Mouse (Mus musculus) lung, postnatal 14 days (tissue): ENCODE results near the gene Phykpl.
"Not testable (repeated sequence)": the region's sequence is repeated elsewhere in the genome, so short reads cannot be mapped to it uniquely, and the experiment has no call there.

Experiments used
- DNase-seq: peaks from one replicate; pipeline ENCODE4 v3.0.0; 2021

Gene Phykpl

GRCm38 (mm10) chr11:51619409-51620060, 35.0 kb downstream of the Phykpl start, which contains the start of gene Nhp2:
Gene Nhp2, plus strand, starts transcription at chr11:51619735.
- peak; percentile 97 for DNase-seq

DNA sequence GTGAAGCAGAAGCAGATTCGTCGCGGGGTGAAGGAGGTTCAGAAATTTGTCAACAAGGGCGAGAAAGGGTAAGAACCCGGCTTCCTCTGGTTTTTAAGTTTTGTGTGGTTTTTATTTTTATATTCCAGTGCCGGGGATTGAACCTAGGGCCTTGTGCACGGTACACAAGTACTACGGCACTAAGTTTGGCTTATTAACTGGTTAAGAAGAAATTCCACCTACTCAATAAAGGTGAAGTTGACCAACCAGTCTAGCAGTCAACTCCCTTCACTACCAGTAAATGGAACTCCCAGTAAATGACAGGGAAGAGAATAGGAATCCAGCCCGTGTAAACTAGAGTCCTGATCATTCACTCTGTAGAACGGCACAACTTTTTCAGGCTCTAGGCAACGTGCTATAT, 35.5 kb downstream of the Phykpl start:
- no peak for DNase-seq

GRCm38 (mm10) chr11:51621776-51622175, 37.2 kb downstream of the Phykpl start:
- DNase-seq: no peak

DNA sequence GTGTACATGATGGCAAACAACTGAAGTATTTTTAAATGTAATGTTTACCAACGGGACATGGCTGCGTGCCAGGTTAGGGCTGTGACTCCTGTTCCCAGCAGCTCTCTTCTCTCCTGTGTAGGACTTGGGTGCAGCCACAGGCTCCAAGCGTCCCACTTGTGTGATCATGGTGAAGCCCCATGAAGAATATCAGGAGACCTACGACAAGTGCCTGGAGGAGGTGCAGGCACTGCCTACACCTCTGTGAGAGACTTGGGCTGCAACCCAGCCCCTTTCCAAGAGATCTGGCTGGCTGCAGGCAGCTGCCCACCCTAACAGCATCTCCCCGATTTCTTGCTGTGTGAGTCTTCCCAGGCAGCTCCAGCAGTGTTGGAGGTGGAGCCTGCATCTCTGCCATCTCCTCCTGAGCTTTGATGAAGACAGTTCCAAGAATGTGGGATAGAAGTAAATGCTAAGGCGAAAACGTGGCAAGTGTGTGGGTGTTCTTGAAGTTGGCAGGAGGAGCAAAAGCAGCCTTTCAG, 38.5 kb downstream of the Phykpl start:
- peak; percentile 39 for DNase-seq

- no peak for DNase-seq
Measured at GRCm38 (mm10) chr11:51625187-51625820, 40.7 kb downstream of the Phykpl start.

DNA sequence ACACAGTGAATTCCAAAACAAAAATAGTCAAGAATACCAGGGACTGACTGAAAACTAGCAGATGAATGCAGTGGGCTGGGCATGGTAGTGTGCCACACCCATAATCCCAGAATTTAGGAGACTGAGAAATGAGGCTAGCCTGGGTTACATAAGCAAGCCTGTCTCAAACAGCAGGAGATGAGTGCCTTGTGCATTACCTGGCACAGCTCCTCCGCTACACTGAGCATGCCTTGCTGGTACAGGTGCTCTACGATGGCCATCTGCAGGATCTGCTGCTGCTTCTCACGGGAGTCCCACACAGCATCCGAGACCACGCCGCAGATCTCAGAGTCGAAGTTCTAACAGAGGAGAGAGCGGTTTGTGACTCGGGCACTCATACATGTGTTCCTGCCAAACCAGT, 42.9 kb downstream of the Phykpl start:
- DNase-seq: no peak

- DNase-seq: no peak
Measured at GRCm38 (mm10) chr11:51627907-51628306, 43.4 kb downstream of the Phykpl start.

GRCm38 (mm10) chr11:51629651-51630314, 45.2 kb downstream of the Phykpl start:
- DNase-seq: no peak

GRCm38 (mm10) chr11:51632130-51632753, 47.7 kb downstream of the Phykpl start:
- DNase-seq: no peak

DNA sequence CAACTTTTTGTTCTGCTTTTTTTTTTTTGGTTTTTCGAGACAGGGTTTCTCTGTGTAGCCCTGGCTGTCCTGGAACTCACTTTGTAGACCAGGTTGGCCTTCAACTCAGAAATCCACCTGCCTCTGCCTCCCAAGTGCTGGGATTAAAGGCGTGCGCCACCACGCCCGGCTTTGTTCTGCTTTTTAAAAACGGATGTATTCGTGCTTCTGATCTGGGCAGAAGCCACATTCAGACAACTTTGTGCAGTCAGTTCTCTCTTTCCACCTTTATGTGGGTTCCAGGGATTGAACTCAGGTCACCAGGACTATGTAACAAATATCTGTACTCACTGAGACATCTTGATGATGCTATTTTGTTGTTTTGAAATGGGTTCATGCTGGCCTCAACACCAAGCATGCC, 48.6 kb downstream of the Phykpl start:
- DNase-seq: not testable (repeated sequence)

GRCm38 (mm10) chr11:51633721-51634120, 49.2 kb downstream of the Phykpl start:
- no peak for DNase-seq

- DNase-seq: no peak
Measured at GRCm38 (mm10) chr11:51635127-51635524, 50.6 kb downstream of the Phykpl start.

- DNase-seq: peak; percentile 86
Measured at GRCm38 (mm10) chr11:51635525-51636322, 51.2 kb downstream of the Phykpl start, which contains the start of gene Rmnd5b. Gene Rmnd5b, minus strand, starts transcription at chr11:51635896.

DNA sequence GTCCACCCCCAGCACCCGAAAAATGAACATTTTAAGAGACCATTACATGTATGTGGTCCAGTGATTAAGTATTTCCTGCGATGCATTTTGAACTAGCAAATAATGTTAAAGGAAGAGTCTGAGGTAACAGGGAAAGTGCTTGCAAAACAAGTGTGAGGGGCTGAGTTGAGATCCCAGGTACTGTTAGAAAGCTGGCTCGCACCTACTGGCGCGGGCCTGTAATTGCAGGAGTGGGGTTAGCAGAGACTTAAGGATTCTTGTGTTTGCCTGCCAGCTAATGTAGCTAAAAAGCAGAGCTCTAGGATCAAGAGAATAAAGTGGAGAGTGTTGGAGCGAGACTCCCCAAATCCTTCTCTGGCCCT, 51.7 kb downstream of the Phykpl start:
- DNase-seq: peak; percentile 61

DNA sequence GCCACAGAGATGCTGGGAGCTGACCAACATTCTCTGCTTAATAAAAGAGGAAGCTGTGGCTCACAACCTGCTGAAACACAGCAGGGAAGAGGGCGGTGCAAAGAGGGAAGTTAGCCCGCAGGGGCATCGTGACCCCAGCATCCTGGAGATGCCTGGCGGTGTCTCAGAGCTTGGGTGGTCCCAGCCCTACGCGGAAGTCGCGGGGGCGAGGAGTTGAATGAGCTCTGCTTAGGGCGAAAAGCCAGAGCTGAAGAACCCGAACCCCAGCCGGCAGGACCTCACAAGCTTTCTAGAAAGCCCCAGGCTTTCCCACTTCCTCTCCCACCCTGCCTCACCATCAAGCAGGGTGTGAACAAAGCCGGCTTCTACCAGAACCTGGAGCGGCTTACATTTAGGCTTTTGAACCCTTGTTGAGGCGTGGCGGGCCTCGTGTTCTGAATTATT, 53.4 kb downstream of the Phykpl start:
- peak; percentile 48 for DNase-seq

- no peak for DNase-seq
Measured at GRCm38 (mm10) chr11:51638497-51638896, 53.9 kb downstream of the Phykpl start.

DNA sequence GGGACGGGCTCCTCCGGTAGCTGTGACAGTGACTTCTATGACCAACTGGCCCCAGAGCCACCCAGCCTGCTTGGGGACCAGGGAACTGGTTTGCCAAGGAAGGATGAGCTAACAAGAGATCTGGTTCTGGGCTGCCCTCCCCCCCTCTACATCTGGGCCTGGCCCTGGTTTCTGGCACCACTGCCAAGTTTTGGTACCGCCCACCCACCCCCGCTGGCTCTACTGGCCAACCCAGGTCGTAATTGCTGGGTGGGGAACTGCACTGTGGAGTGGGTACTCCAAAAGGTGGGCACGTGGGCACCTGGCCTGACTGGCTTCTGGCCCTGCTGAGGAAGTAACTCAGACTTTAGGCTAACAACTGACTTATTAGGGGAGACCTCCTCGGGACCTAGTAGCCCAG, 56.2 kb downstream of the Phykpl start:
- peak; percentile 46 for DNase-seq

GRCm38 (mm10) chr11:51643202-51643601, 58.6 kb downstream of the Phykpl start:
- no peak for DNase-seq

DNA sequence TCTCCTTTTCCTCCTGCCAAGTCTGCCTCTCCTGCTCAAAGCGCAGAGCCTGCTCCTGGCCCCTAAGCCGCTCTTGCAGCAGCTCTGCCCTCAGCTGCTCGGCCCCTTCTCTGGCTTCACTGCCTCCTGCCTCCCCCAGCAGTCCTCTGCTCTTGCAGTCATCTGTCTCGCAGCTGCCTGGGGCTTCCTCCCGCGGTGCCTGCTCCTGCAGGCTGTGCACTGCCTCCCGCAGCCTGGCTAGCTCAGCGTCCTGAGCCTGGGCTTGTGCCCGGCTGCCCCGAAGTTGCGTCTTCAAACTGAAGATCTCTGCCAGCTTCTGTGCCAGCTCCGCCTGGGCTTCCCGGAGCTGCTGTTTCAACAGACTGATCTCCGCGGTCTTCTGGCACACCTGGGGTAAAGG, 59.2 kb downstream of the Phykpl start:
- DNase-seq: no peak

DNA sequence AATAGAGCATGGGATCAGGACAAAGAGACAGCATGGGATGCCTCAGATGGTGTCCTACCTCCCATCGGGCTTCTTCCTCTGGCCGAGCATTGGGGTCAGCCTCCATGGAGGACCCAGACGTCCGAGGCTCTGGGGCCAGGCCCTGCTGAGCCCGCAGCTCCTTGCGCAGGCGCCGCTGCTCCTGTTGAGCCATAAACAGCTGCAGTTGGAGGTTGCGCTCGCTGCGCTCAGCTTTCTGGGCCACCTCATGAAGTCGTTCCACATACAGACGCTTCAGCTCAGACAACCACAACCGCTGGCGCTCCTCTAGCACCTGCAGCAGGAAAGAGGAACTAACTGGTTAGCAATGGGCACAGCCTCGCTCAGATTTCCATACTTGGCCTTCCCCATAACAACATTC, 59.7 kb downstream of the Phykpl start:
- DNase-seq: peak; percentile 25

GRCm38 (mm10) chr11:51645293-51645692, 60.7 kb downstream of the Phykpl start:
- peak; percentile 14 for DNase-seq

DNA sequence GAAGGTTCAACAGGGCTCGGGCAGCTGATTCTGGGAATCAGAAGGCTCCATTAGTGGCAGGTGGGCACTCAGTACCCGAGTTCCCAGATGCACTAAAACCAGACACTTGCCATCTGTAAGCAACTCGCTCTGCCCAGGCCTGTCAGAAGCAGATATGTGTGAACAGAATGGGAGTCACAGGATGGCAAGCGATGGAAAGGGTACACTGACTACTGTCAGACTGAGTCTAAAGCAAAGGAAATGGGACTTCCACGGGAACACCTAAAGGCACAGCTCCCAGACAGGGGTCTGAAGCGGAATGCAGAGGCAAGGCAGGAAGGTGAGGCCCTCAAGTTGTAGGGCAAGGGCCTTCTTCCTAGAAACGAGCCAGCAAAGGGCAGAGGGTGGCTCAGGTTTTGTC, 61.7 kb downstream of the Phykpl start:
- no peak for DNase-seq
